Mouse (Mus musculus) left cerebral cortex, postnatal 25 days (tissue): Measurements from ENCODE around the gene Olfr1230. TPM values are rescaled to one million over a fixed set of nuclear protein-coding genes. Genes with fewer than 3 reads are reported as not detected.

Experiments used
- DNase-seq, 2 experiments: peaks; one replicate each; pipeline ENCODE4 v3.0.0; 2022; ENCODE audit warnings: low spot score in 2 of 2, mixed read lengths in 1 of 2
- intact Hi-C: fragments of 180-260 bp; cut with DNase I; formaldehyde crosslinking; loops from one replicate; pipeline ENCODE4 v1.15.1; 2025
- total RNA-seq, 2 experiments: library from RNA; stranded (reverse); gene quantifications; 2 replicates each; pipeline ENCODE4 v1.2.3; 2021

Olfr1230 gene
- not detected for total RNA-seq

DNA sequence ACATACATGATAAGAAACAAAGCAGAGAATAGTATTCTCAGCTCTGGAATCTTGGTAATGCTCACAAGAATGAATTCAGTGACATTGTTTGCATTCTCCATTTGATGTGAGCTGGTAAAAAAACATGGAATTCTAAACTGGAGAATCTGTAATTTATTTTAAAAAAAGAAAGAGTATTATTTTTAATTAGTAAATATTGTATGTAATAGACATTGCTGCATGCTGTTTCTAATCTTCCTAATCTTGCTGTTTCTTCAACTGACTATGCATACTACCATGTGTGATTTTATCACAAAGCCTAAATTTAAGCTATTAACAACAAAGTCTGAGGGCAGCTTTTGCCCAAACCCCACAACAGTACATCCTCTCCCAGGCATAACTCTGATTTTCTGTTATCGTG is at the start of gene Olfr1230:
TSS of gene Olfr1230 (minus strand) at position 101 of the 400 bp plus-strand sequence.
- no peak for DNase-seq
- intact Hi-C loops: no loop called here

DNA sequence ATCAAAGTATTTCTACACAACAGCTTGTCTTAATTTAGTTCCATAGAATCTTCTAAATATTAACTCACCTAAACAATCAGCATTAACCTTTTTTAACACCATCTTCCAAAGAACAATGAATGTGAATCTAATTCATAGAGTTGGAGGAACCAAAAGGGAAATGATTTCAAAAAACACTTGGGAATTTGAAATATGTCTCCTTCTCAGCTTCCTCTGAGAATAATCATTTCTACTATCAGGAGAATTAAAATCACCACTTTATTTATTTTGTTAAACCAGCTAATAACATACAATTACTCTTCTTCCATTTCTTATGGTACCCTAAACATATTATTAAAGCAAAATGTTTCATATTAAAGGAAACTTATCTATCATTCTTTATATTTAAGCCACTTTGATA is 45.2 kb upstream of the Olfr1230 start, which contains the start of gene Olfr1233:
TSS of gene Olfr1233 (minus strand) at position 101 of the 400 bp plus-strand sequence.
- DNase-seq: no peak
- intact Hi-C loops: no loop called here

DNA sequence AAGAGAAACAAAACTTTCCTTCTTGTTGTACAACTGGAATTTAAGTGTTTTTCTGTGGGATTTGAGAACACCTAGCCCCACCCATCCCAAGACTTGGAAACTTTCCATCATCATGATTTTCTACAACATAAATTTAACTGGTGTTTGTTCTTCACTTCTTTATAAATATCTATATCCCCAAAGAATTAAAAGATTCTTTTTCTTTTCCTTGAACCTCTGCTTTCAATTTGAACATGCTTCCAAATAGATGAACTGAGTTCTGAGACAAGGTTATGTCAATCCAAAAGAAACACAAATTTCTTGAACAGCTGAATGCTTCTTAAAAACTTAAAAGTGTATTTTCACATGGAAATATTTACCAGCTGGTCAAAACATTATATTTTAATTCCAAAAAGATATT is 32.5 kb upstream of the Olfr1230 start, which contains the start of gene Olfr1232:
TSS of gene Olfr1232 (minus strand) at position 101 of the 400 bp plus-strand sequence.
- no peak for DNase-seq
- intact Hi-C loops: no loop called here

DNA sequence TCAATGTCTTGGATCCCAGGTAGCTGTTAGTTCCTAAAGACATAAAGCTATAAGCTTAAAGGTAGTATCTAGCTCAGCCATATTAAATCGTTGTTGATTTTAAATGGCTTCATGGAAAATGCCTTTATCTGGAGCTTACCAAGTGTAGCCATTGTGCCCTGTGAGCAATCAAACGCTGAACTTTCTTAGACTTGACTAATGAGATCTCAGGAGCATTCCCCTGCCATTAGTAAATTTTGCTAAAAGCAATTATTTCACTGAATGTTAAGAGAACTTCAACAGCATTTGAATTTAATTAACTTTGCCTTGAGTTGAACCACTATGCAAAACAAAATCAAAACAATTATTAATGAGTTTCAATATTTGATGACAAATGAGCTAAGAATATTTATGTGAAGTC is 9.9 kb upstream of the Olfr1230 start, which contains the start of gene Olfr1231:
TSS of gene Olfr1231 (minus strand) at position 101 of the 400 bp plus-strand sequence.
- intact Hi-C loops: no loop called here
- no peak for DNase-seq

DNA sequence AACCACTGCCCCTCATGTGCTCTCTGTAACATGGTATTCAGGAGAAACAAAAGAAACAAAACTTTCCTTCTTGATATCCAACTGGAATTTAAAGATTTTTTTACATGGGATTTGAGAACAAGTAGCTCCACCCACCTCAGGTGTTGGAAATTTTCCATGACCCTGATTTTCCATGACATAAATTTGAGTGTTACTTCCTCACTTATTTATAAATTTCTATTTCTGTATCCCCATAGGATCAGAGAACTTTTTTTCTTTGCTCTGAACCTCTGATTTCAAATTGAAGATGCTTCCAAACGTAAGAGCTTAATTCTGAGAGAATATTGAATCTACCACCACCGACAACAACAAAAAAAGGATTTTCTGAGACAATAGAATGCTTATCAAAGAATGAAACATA is 9.2 kb downstream of the Olfr1230 start, which contains the start of gene Olfr1229:
TSS of gene Olfr1229 (minus strand) at position 101 of the 400 bp plus-strand sequence.
- no peak for DNase-seq
- intact Hi-C loops: no loop called here

DNA sequence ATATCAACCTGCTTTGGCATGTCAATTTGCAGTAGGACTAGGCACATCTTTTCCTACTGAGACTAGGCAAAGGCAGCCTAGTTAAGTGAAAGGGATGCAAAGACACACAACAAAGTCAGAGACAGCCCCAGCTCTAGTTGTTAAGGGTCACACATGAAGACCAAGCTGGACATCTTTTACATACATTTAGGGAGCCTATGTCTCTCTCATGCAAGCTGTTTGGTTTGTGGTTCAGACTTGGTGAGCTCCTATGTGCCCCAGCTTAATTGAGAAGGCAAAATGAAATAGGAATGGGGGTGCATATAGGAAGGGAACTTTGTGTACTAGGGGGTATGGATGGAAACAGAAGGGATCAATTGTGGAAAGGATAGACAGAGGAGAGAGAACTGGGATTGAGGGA is 43.1 kb downstream of the Olfr1230 start, which contains the start of gene Olfr1228:
TSS of gene Olfr1228 (minus strand) at position 101 of the 400 bp plus-strand sequence.
- no peak for DNase-seq
- intact Hi-C loops: no loop called here

Other genes with a start within 250 kb of the Olfr1230 start
- not detected for gene Olfr1218, start 236.1 kb downstream of the Olfr1230 start, total RNA-seq
- gene Olfr1219, start 213.8 kb downstream of the Olfr1230 start, total RNA-seq: not detected
- gene Olfr1220, start 190.4 kb downstream of the Olfr1230 start, total RNA-seq: not detected
- gene Olfr1221, start 180.0 kb downstream of the Olfr1230 start, total RNA-seq: not detected
- gene Olfr1222, start 164.2 kb downstream of the Olfr1230 start, total RNA-seq: not detected
- not detected for gene Olfr1223, start 145.7 kb downstream of the Olfr1230 start, total RNA-seq
- not detected for gene Olfr1224-ps1, start 133.2 kb downstream of the Olfr1230 start, total RNA-seq
- not detected for gene Olfr1225, start 122.6 kb downstream of the Olfr1230 start, total RNA-seq
- gene Olfr1226, start 97.2 kb downstream of the Olfr1230 start, total RNA-seq: not detected
- not detected for gene Olfr1228, start 43.2 kb downstream of the Olfr1230 start, total RNA-seq
- gene Olfr1229, start 9.3 kb downstream of the Olfr1230 start, total RNA-seq: not detected
- not detected for gene Olfr1231, start 9.8 kb upstream of the Olfr1230 start, total RNA-seq
- gene Olfr1232, start 32.4 kb upstream of the Olfr1230 start, total RNA-seq: not detected
- not detected for gene Olfr1233, start 45.1 kb upstream of the Olfr1230 start, total RNA-seq
- gene Olfr1234, start 67.6 kb upstream of the Olfr1230 start, total RNA-seq: not detected
- gene Olfr1238, start 112.4 kb upstream of the Olfr1230 start, total RNA-seq: not detected
- not detected for gene Olfr1239, start 123.1 kb upstream of the Olfr1230 start, total RNA-seq
- gene Olfr1240, start 145.7 kb upstream of the Olfr1230 start, total RNA-seq: not detected
- not detected for gene Olfr1241, start 189.9 kb upstream of the Olfr1230 start, total RNA-seq
- gene Olfr1242, start 201.1 kb upstream of the Olfr1230 start, total RNA-seq: not detected
- gene Olfr1243, start 234.2 kb upstream of the Olfr1230 start, total RNA-seq: not detected